Mouse (Mus musculus) hindbrain, embryonic 10.5 days (tissue): ENCODE data around the gene Gcgr. TPM values are rescaled to one million over a fixed set of nuclear protein-coding genes. Genes with fewer than 3 reads are reported as not detected.
A peak's percentile ranks its signal among the peaks of the same experiment; 100 is the strongest.
"Not testable (repeated sequence)": the region's sequence is repeated elsewhere in the genome, so short reads cannot be mapped to it uniquely, and the experiment has no call there.

Experiments used
- DNase-seq: peaks from one replicate; pipeline ENCODE4 v3.0.0-alpha.2; 2017; ENCODE audit warnings: low spot score
- H3K27ac ChIP-seq: fragments of 300-500 bp; sonication (generic); 2 replicates; pipeline ENCODE4 v1.5.1; 2016; ENCODE audit warnings: mild to moderate bottlenecking, moderate library complexity
- H3K27me3 ChIP-seq: fragments of 300-500 bp; sonication (generic); 2 replicates; pipeline ENCODE4 v1.6.1; 2016; ENCODE audit warnings: mild to moderate bottlenecking; ENCODE audit not compliant: poor library complexity, insufficient read depth, severe bottlenecking
- H3K36me3 ChIP-seq: fragments of 300-500 bp; sonication (generic); 2 replicates; pipeline ENCODE4 v1.6.1; 2016; ENCODE audit warnings: mild to moderate bottlenecking, moderate library complexity
- H3K4me1 ChIP-seq: fragments of 300-500 bp; sonication (generic); replicated peaks from 2 replicates; pipeline ENCODE4 v1.6.1; 2016; ENCODE audit warnings: mild to moderate bottlenecking
- H3K4me3 ChIP-seq: fragments of 300-500 bp; sonication (generic); 2 replicates; pipeline ENCODE4 v1.5.1; 2016; ENCODE audit warnings: mild to moderate bottlenecking, moderate library complexity
- H3K9me3 ChIP-seq: fragments of 300-500 bp; sonication (generic); 2 replicates; pipeline ENCODE4 v1.6.1; 2016; ENCODE audit warnings: mild to moderate bottlenecking, moderate library complexity
- WGBS: fragments of 180-500 bp; shearing (Covaris S2); methylation state at CpG from one replicate; pipeline ENCODE4 v1.1.7; 2016; 5-methylcytosine and 5-hydroxymethylcytosine counted together
- polyA plus RNA-seq: library from polyadenylated mRNA; unstranded; fragments of >200 nt; fragmentation: Nextera tagmentation; extraction: Ambion mirVana; gene quantifications from 2 replicates; pipeline ENCODE4 v1.2.1, GENCODE M21; 2016

Gcgr gene
- polyA plus RNA-seq, 1 experiment from 2014 or later = 0.14 TPM

GRCm38 (mm10) chr11:120510375-120511030 is 20.0 kb upstream of the Gcgr start:
- Histone ChIP-seq H3K27ac (peak overlapping the region; percentile 76), H3K4me3 (peak overlapping the region; percentile 42)
- WGBS = 7% methylated on average over 16 of the region's 16 CpGs

GRCm38 (mm10) chr11:120512790-120513453 is 17.6 kb upstream of the Gcgr start:
- H3K4me1 ChIP-seq = peaks cover 31% of the 10 kb centered on the region
- no peaks in the 10 kb centered on the region for H3K9me3 ChIP-seq
- H3K27ac ChIP-seq = no peak overlapping the region
- no peaks in the 10 kb centered on the region for H3K36me3 ChIP-seq
- H3K27me3 ChIP-seq = peaks cover 5% of the 10 kb centered on the region; the same call in 1 of the 2 replicates
- WGBS = 46% methylated on average over 6 of the region's 6 CpGs
- H3K4me3 ChIP-seq = no peak overlapping the region
- DNase-seq = no peak

More at GRCm38 (mm10) chr11:120510375-120511030, 20.0 kb upstream of the Gcgr start:
- DNase-seq = no peak
- H3K4me1 ChIP-seq = peaks cover 27% of the 10 kb centered on the region
- H3K9me3 ChIP-seq = no peaks in the 10 kb centered on the region
- no peaks in the 10 kb centered on the region for H3K27me3 ChIP-seq
- no peaks in the 10 kb centered on the region for H3K36me3 ChIP-seq

GRCm38 (mm10) chr11:120514262-120514661 is 16.2 kb upstream of the Gcgr start:
- not testable (repeated sequence) for H3K4me3 ChIP-seq, H3K9me3 ChIP-seq, H3K27me3 ChIP-seq, DNase-seq, H3K36me3 ChIP-seq, H3K27ac ChIP-seq
- peaks cover 37% of the 10 kb centered on the region for H3K4me1 ChIP-seq
- 89% methylated on average over 2 of the region's 2 CpGs for WGBS

GRCm38 (mm10) chr11:120515611-120516010 is 14.9 kb upstream of the Gcgr start:
- 18% methylated on average over 17 of the region's 17 CpGs for WGBS
- Histone ChIP-seq H3K36me3 (no peaks in the 10 kb centered on the region), H3K9me3 (no peaks in the 10 kb centered on the region), H3K4me3 (0 out of 2 replicates have a peak overlapping the region, but pooled peaks have one; percentile 20), H3K27ac (peak overlapping the region; percentile 35; the same call in 1 of the 2 replicates), H3K27me3 (peaks cover 5% of the 10 kb centered on the region; the same call in 1 of the 2 replicates), H3K4me1 (peaks cover 34% of the 10 kb centered on the region)
- peak; percentile 89 for DNase-seq

- no peak overlapping the region for H3K4me3 ChIP-seq
- H3K27ac ChIP-seq = no peak overlapping the region
- 74% methylated on average over 4 of the region's 4 CpGs for WGBS
- H3K36me3 ChIP-seq = no peaks in the 10 kb centered on the region
- H3K4me1 ChIP-seq = peaks cover 30% of the 10 kb centered on the region
- peaks cover 5% of the 10 kb centered on the region; the same call in 1 of the 2 replicates for H3K27me3 ChIP-seq
- no peaks in the 10 kb centered on the region for H3K9me3 ChIP-seq
- DNase-seq = no peak
Observed at GRCm38 (mm10) chr11:120517147-120517546, 13.4 kb upstream of the Gcgr start.

GRCm38 (mm10) chr11:120518027-120518426 is 12.5 kb upstream of the Gcgr start:
- H3K9me3 ChIP-seq = no peaks in the 10 kb centered on the region
- H3K27me3 ChIP-seq = peaks cover 5% of the 10 kb centered on the region; the same call in 1 of the 2 replicates
- H3K4me3 ChIP-seq = no peak overlapping the region
- 63% methylated on average over 6 of the region's 6 CpGs for WGBS
- no peaks in the 10 kb centered on the region for H3K36me3 ChIP-seq
- no peak for DNase-seq
- H3K4me1 ChIP-seq = peaks cover 24% of the 10 kb centered on the region
- H3K27ac ChIP-seq = no peak overlapping the region

GRCm38 (mm10) chr11:120518558-120518957 is 11.9 kb upstream of the Gcgr start:
- WGBS = 80% methylated on average over 6 of the region's 6 CpGs
- H3K27me3 ChIP-seq = peaks cover 5% of the 10 kb centered on the region; the same call in 1 of the 2 replicates
- H3K4me1 ChIP-seq = peaks cover 21% of the 10 kb centered on the region
- no peaks in the 10 kb centered on the region for H3K9me3 ChIP-seq
- H3K4me3 ChIP-seq = no peak overlapping the region
- H3K36me3 ChIP-seq = no peaks in the 10 kb centered on the region
- H3K27ac ChIP-seq = no peak overlapping the region
- no peak for DNase-seq

GRCm38 (mm10) chr11:120519738-120520137 is 10.8 kb upstream of the Gcgr start:
- peak overlapping the region; percentile 59; the same call in 1 of the 2 replicates for H3K27ac ChIP-seq
- 63% methylated on average over 9 of the region's 9 CpGs for WGBS
- DNase-seq = no peak

GRCm38 (mm10) chr11:120520498-120520897 is 10.0 kb upstream of the Gcgr start:
- Histone ChIP-seq H3K27me3 (peaks cover 5% of the 10 kb centered on the region; the same call in 1 of the 2 replicates), H3K27ac (no peak overlapping the region), H3K4me3 (no peak overlapping the region), H3K36me3 (no peaks in the 10 kb centered on the region), H3K4me1 (peaks cover 19% of the 10 kb centered on the region), H3K9me3 (no peaks in the 10 kb centered on the region)
- WGBS = 80% methylated on average over 9 of the region's 9 CpGs
- no peak for DNase-seq

More at GRCm38 (mm10) chr11:120519738-120520137, 10.8 kb upstream of the Gcgr start:
- no peaks in the 10 kb centered on the region for H3K9me3 ChIP-seq
- H3K4me1 ChIP-seq = peaks cover 21% of the 10 kb centered on the region
- no peaks in the 10 kb centered on the region for H3K36me3 ChIP-seq
- no peak overlapping the region for H3K4me3 ChIP-seq
- peaks cover 5% of the 10 kb centered on the region; the same call in 1 of the 2 replicates for H3K27me3 ChIP-seq

- Histone ChIP-seq H3K36me3 (no peaks in the 10 kb centered on the region), H3K27me3 (0 out of 2 replicates have a peak, but pooled peaks cover 5% of the 10 kb centered on the region), H3K4me1 (peaks cover 15% of the 10 kb centered on the region), H3K4me3 (no peak overlapping the region), H3K27ac (no peak overlapping the region), H3K9me3 (no peaks in the 10 kb centered on the region)
- no peak for DNase-seq
- WGBS = 83% methylated on average over 5 of the region's 5 CpGs
Observed at GRCm38 (mm10) chr11:120520967-120521540, 9.4 kb upstream of the Gcgr start.

GRCm38 (mm10) chr11:120522581-120522980 is 7.9 kb upstream of the Gcgr start:
- H3K27me3 ChIP-seq = peaks cover 3% of the 10 kb centered on the region
- DNase-seq = no peak
- H3K36me3 ChIP-seq = no peaks in the 10 kb centered on the region
- H3K9me3 ChIP-seq = no peaks in the 10 kb centered on the region
- WGBS = 88% methylated on average over 8 of the region's 8 CpGs
- H3K27ac ChIP-seq = no peak overlapping the region
- H3K4me3 ChIP-seq = no peak overlapping the region
- peaks cover 15% of the 10 kb centered on the region for H3K4me1 ChIP-seq

- H3K27me3 ChIP-seq = peaks cover 37% of the 10 kb centered on the region
- DNase-seq = no peak
- no peak overlapping the region for H3K27ac ChIP-seq
- H3K4me3 ChIP-seq = no peak overlapping the region
- H3K36me3 ChIP-seq = no peaks in the 10 kb centered on the region
- H3K9me3 ChIP-seq = no peaks in the 10 kb centered on the region
- peaks cover 22% of the 10 kb centered on the region for H3K4me1 ChIP-seq
- WGBS = 79% methylated on average over 2 of the region's 2 CpGs
Observed at GRCm38 (mm10) chr11:120525959-120526358, 4.5 kb upstream of the Gcgr start.
